Mouse (Mus musculus): ENCODE data around the gene Pclaf.

DNA sequence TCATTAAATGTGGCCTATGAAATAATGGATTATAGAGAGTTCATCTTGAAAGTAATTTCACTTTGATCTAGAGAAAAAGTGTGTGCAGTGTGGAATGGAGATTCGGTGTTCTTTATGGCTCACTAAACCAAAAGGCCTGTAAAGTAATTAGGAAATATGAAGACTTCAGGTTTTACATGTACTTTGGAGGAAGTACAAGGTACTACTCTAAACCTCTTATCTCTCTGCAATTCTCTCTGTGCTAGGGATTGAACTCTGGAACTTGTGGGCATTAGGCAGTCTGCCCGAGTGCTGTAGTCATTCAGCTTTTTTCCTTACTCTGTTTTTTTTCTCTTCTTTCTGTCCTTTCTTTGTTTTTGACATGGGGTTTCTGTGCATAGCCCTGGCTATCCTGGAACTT, 6.9 kb downstream of the Pclaf start:
- TF ChIP-seq CTCF (IDR thresholded peaks at IDR 0.05; ENCODE audit: low read depth, low read length), result no peak
- TF ChIP-seq POLR2A (IDR thresholded peaks at IDR 0.05; ENCODE audit: extremely low read depth, insufficient read depth, low read length), result no peak
